Comparison of ENCODE assay signal across 12 mouse cellular contexts in the genomic region with DNA sequence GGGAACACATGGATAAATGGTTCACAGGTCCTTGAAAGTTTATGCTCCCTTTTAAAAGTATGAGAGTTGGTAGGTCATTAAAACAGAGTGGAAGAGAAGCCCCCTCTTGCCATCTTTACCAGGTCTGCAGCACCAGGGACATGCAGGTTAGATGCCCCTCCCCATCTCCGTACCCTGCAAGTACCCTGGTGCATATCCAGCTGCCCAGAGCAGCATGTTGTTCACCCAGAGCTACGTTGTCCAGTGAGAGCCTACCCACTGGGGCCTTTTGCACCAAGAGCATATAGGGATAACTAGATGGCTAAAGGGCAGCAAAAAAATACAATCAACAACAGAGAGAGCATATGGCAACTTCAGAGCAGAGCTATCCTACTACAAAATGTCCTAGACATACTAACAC.
"Had no signal": no experiment of that assay in that cellular context is flagged by ENCODE, and none has a peak within 500 bp of the region (broad histone marks: within the 10 kb centered on the region; RNA-seq: fewer than 3 reads in every experiment).

No protein-coding gene starts in this region.

- DNase-seq: left cerebral cortex, postnatal 4 days; liver; liver, embryonic 13.5 days; liver, postnatal 0 days; lung, adult 18-20 months; lung, adult 2 months; lung, embryonic 14.5 days; lung, postnatal 10 days; lung, postnatal 14 days; lung, postnatal 36 days; lung, postnatal 4 days; midbrain, embryonic 14.5 days had no signal
